Mouse (Mus musculus): ENCODE data around the gene Dennd4a.

Gene Dennd4a

GRCm38 (mm10) chr9:64790673-64791660 is 20.2 kb upstream of the Dennd4a start:
- DNase-seq: peak; percentile 40

DNA sequence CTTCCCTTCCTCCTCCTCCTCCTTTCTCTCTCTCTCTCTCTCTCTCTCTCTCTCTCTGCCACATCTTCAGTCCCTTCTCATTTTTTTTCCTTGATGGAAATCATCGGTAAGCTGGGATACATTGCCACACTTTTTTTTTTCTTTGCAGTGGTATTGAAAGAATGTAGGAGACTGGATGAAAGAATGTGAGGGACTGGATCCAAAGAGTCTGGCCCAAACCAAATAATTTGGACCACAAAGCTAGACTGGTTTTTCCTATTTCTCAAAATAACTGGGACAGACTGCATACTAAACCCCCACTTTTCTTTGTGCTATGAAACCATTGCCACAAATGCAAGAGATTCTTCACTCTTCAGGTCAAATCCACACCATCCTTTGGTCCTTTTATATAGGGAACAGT is 19.5 kb upstream of the Dennd4a start:
- DNase-seq: no peak

GRCm38 (mm10) chr9:64792379-64793274 is 18.5 kb upstream of the Dennd4a start:
- DNase-seq: no peak

GRCm38 (mm10) chr9:64793275-64793590 is 17.9 kb upstream of the Dennd4a start:
- no peak for DNase-seq

DNA sequence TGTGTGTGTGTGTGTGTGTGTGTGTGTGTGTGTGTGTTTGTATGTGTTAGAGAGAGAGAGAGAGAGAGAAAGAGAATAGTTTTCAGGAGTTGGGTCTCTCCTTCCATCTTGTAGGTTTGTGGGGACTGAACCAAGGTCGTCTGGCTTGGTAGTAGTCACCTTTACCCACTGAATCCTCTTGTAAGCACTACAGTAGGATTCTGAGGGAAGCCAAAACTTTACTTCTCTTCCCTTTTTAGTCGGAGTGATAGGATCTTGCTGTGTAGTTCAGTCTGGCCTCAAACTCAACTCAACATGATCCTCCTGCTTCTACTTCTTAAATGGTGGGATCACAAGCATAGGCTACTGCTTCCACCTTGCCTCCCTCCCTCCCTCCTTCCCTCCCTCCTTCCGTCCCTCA is 17.3 kb upstream of the Dennd4a start:
- DNase-seq: no peak

GRCm38 (mm10) chr9:64794448-64795420 is 16.4 kb upstream of the Dennd4a start:
- no peak for DNase-seq

- DNase-seq: no peak
Measured at GRCm38 (mm10) chr9:64795846-64796615, 15.1 kb upstream of the Dennd4a start.

- no peak for DNase-seq
Measured at GRCm38 (mm10) chr9:64797392-64797791, 13.7 kb upstream of the Dennd4a start.

- no peak for DNase-seq
Measured at GRCm38 (mm10) chr9:64798099-64798498, 13.0 kb upstream of the Dennd4a start.

DNA sequence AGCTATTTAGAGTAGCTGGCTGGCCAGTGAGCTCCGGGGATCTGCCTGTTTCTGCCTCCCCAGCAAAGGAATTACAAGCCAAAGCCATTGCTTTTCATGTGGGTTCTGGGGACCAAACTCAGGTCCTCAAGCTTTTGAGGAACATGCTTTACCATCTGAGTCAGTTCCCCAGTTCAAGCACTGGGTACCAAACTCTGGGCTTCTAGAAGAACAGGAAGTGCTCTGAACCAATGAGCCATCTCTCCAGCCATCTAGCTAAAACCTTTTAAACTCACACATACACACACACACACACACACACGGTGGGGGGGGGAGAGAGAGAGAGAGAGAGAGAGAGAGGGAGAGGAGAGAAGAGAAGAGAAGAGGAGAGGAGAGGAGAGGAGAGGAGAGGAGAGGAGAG is 12.3 kb upstream of the Dennd4a start:
- DNase-seq: no peak

- DNase-seq: no peak
Measured at GRCm38 (mm10) chr9:64799504-64799903, 11.6 kb upstream of the Dennd4a start.

- no peak for DNase-seq
Measured at GRCm38 (mm10) chr9:64802561-64802960, 8.6 kb upstream of the Dennd4a start.

DNA sequence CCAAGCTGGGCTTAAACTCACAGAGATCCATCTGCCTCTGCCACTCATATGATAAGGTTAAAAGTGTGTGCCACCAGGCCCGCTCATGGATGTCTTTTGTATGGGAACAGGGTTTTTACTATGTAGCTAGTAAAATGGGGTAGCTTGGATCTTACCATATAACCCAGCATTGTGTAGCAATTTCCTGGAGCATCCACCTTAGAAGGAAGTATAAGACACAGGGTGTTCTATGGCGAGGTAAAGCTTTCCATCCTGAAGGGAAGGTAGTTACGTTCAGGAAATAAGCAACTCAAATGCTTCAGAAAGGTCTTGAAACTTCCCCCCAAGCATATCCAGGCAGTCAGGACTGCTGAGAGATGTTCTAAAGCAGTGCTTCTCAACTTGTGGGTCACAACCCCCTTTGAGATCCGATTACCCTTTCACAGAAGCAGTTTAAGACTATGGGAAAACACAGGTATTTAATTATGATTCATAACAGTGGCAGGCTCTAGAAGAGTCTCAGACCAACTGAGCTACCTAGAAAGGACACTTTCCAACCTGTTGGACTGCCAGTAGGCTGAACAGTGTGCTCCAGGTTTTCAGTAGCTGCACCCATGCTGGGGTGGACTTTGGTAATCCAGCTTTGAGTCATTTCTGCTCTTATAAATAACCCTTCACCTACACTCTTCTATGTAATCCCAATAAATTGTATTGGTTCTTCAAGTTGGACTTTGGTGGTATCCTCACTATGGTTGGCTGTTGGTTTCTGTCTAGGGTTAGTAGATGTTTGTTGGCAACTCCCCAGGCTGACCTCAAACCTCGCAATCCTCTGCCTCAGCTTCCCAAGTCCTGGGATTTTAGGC is 7.5 kb upstream of the Dennd4a start:
- no peak for DNase-seq

DNA sequence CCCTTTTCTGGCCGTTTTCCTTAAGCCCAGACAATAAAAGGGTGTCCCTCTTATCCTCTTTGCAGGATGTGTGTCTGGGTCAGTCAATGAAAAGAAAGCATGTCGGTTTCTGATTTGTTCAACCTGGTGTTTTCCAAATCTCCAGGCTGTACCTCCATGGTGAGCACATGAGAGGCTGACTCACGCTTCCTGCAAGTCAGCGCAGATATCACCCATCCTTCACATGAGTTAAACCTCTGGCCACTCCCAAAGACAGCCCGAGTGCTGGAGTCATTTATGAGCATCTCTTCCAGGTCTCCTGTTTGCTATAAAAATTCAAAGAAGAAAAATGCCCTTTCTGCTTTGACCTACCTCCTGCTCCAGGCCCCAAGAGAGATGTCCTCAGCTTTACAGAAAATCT is 5.3 kb upstream of the Dennd4a start:
- DNase-seq: no peak

DNA sequence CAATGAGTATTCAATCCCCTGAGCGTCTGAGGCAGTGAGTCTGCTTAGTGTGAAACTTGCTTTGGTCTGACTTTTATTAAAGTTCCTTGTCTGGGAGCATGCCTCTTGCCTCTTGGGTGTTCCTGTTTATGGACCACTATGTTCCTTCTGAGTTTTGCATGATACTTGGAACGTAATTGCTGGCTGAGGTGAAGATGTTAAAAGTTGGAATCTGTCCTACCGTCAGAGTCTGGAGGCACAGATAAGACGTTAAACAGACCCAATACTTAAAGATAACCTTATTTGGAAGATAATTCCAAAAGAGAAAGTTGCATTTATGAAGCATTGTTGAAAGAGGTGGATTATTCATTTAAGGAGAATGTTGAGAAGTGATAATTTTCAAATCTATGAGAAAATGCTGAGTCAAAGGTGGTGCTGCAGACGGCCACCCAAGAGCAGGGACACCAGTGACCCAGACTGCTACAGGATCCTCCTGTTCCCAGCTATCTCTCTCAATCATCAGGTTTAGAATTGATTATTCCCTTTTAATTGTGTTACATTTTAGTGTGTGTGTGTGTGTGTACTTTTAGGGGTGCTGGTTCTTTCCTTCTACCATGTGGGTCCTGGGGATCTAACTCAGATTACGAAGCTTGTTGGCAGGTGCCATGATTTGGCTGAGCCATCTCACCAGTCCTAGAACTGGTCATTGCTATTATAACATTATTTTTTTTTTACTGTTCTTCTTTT is 4.6 kb upstream of the Dennd4a start:
- no peak for DNase-seq

DNA sequence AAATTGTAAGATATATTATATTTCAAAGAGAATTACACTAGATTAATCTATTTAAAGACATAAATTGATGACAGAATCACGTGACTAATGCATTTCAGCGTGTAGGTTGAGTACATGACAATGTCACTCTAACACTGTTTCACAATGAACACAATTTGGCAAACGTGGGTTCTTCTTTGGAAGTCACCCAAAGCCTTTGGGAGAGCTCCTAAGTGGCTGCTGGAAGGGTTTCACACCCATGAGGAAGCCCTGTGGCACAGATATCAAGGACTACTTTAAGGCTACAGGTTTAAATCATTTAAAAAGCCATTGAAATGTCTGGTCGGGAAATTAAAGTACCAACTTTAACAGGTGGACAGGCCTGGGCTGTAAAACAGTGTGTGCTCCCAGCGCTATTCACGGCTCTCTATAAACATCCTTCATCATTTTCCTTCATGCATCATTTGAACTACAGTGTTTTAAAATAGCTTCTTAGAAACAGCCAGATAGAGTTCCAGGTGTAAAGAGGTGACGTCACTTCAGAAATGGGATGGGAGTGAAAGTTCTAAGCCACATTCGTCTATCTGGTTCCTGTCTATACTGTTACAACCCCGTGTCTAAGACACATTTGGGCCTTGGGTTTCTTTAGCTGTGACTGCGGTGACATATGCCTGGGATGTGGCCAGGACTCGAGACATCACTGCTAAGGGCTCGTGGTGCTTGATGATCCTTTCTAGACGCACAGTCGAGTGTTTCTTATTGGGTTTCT is 3.9 kb upstream of the Dennd4a start:
- DNase-seq: no peak

DNA sequence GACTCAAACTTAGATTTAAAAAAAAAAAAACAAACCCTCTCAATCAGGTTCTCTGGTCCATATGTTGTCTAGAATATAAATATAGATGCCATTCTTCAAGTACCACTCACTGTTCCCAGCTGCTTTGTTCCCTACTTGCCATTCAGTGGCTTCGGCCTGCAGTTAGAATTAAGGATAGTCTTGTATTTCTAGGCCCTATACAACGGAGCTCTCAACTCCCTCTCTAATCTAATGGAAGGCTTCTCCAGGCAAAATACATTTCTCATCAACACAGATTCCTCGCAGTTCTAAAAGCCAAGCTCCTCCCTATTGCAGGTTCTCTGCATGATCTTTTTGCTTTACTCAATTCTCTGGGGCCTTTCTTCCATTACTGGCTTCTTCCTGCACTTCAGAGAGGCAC is 1.3 kb upstream of the Dennd4a start:
- no peak for DNase-seq

DNA sequence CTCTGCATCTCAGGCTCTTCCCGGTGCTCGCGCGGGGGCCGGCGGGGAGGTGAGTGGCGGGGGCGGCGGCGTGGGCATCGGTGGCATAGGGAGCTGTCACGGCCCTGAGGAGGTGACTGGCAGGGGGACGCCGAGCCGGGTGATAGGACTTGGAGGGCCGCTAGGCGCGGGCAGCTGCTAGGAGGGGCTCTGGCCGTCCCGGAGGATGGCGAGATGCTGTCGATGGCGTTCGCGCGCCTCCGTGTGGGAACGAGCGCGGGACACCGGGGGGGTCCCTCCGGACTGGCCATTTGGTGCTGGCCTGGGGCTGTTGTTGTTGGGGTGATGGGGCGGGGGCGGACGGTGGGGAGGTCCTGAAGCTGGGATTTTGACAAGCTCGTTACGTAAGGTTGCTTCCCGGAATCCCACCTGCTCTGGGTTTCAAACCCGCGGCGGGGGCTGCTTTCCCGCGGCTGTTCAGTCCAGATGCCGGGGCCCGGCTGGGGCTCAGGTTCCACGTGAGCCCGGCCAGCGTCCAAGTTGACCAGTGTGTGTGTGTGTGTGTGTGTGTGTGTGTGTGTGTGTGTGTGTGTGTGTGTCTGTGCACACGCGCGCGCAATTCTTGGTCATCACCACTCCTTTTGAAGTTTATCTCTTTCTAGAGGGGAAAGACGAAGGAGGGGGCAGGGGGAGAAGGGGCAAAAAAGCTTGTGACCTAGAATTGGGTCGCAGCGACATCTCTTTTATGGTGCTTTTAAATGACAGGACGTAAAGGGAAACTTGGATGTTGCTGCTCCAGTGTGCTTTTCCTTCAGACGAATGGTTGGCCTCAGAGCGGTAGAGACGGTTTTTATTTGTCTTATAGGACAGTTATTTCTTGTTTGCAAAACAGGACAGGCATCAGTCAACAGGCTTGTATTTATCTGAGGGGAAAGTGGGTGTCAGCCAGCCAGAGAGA is 666 bp downstream of the Dennd4a start:
- DNase-seq: peak; percentile 55

All from kidney, adult 9 months (tissue).